Mouse (Mus musculus) limb, embryonic 14.5 days (tissue): ENCODE measurements around the gene Apol9b. TPM values are rescaled to one million over a fixed set of nuclear protein-coding genes. Genes with fewer than 3 reads are reported as not detected.

Source experiments
- ATAC-seq: fragments of 200-750 bp; cut with Nextera tagmentation; 2 replicates; pipeline ENCODE4 v1.8.0; 2017; ENCODE audit warnings: low read depth, moderate number of reproducible peaks, moderate TSS enrichment; ENCODE audit not compliant: low FRiP score
- DNase-seq: peaks from one replicate; pipeline ENCODE4 v3.0.0-alpha.2; 2015; ENCODE audit warnings: low spot score
- H3K27ac ChIP-seq: fragments of 300-500 bp; sonication (generic); replicated peaks from 2 replicates; pipeline ENCODE4 v1.5.1; 2014; ENCODE audit warnings: low read depth, mild to moderate bottlenecking, low read length, moderate library complexity, mixed read lengths
- H3K27me3 ChIP-seq: fragments of 300-500 bp; sonication (generic); 2 replicates; pipeline ENCODE4 v1.6.1; 2014; ENCODE audit warnings: low read length, mixed read lengths; ENCODE audit not compliant: control insufficient read depth, insufficient read depth
- H3K36me3 ChIP-seq: fragments of 300-500 bp; sonication (generic); 2 replicates; pipeline ENCODE4 v1.6.1; 2014; ENCODE audit warnings: mild to moderate bottlenecking, low read length, moderate library complexity, mixed read lengths; ENCODE audit not compliant: control insufficient read depth, insufficient read depth
- H3K4me1 ChIP-seq: fragments of 300-500 bp; sonication (generic); 2 replicates; pipeline ENCODE4 v1.6.1; 2014; ENCODE audit warnings: antibody characterized with exemption, low read length, mixed read lengths; ENCODE audit not compliant: control insufficient read depth, insufficient read depth
- H3K4me2 ChIP-seq: fragments of 300-500 bp; sonication (generic); replicated peaks from 2 replicates; pipeline ENCODE4 v1.6.1; 2014; ENCODE audit warnings: low read depth, mild to moderate bottlenecking, low read length, moderate library complexity; ENCODE audit not compliant: severe bottlenecking
- H3K4me3 ChIP-seq: fragments of 300-500 bp; sonication (generic); replicated peaks from 2 replicates; pipeline ENCODE4 v1.5.1; 2014; ENCODE audit warnings: low read length
- H3K9ac ChIP-seq: fragments of 300-500 bp; sonication (generic); 2 replicates; pipeline ENCODE4 v1.6.1; 2014; ENCODE audit warnings: mild to moderate bottlenecking, low read depth, low read length, moderate library complexity; ENCODE audit not compliant: severe bottlenecking
- H3K9me3 ChIP-seq: fragments of 300-500 bp; sonication (generic); 2 replicates; pipeline ENCODE4 v1.6.1; 2016; ENCODE audit warnings: low read length; ENCODE audit not compliant: control insufficient read depth
- POLR2A ChIP-seq: fragments of 200-500 bp; IDR thresholded peaks from 2 replicates; pipeline ENCODE4 v1.8.0; 2012; ENCODE audit warnings: inconsistent platforms, mild to moderate bottlenecking, moderate library complexity, borderline replicate concordance; ENCODE audit not compliant: insufficient read depth, insufficient read length; ENCODE audit errors: extremely low read depth
- WGBS: fragments of 180-500 bp; shearing (Covaris S2); extraction: QIAGEN DNeasy Blood & Tissue Kit; methylation state at CpG from one replicate; pipeline ENCODE4 v1.1.7; 2014; 5-methylcytosine and 5-hydroxymethylcytosine counted together
- polyA plus RNA-seq, 2 experiments: library from polyadenylated mRNA; depleted of rRNA in 1 of 2; stranded (reverse) in 1 of 2; unstranded in 1 of 2; fragments of >200 nt; fragmentation: Nextera tagmentation in 1 of 2; extraction: Ambion mirVana in 1 of 2; gene quantifications; 2 replicates each; pipeline versions ENCODE4 v1.2.1 to v1.2.3; 2012 to 2014

Apol9b gene
- polyA plus RNA-seq, 2 experiments = 0.09 TPM; not detected in 1

- Histone ChIP-seq H3K36me3 (peaks cover 9% of the 10 kb centered on the region), H3K4me3 (no peak overlapping the region), H3K4me2 (no peak overlapping the region), H3K27ac (no peak overlapping the region), H3K4me1 (no peaks in the 10 kb centered on the region), H3K27me3 (no peaks in the 10 kb centered on the region), H3K9ac (no peak overlapping the region), H3K9me3 (no peaks in the 10 kb centered on the region)
- no peak for TF ChIP-seq POLR2A
- WGBS = 60% methylated on average over 2 of the region's 2 CpGs
- ATAC-seq = no peak
- no peak for DNase-seq
Observed at GRCm38 (mm10) chr15:77756081-77756480, 27.2 kb downstream of the Apol9b start.

- H3K27me3 ChIP-seq = no peaks in the 10 kb centered on the region
- H3K9me3 ChIP-seq = no peaks in the 10 kb centered on the region
- peaks cover 17% of the 10 kb centered on the region for H3K36me3 ChIP-seq
- WGBS = 11% methylated on average over 9 of the region's 9 CpGs
- no peak within 1 kb of the TSS for H3K9ac ChIP-seq
- H3K4me3 ChIP-seq = no peak within 1 kb of the TSS
- no peaks in the 10 kb centered on the region for H3K4me1 ChIP-seq
- H3K4me2 ChIP-seq = no peak within 1 kb of the TSS
- H3K27ac ChIP-seq = no peak within 1 kb of the TSS
- ATAC-seq = no peak
- peak; percentile 32 for DNase-seq
- TF ChIP-seq POLR2A = no peak
Observed at GRCm38 (mm10) chr15:77756848-77757247, 28.0 kb downstream of the Apol9b start, which contains the start of gene Apol8. Apol8 (minus strand) TSS chr15:77757003.

GRCm38 (mm10) chr15:77757586-77758226 lies 28.9 kb downstream of the Apol9b start:
- no peak for TF ChIP-seq POLR2A
- DNase-seq (no peak), ATAC-seq (no peak)
- Histone ChIP-seq H3K9ac (no peak overlapping the region), H3K27me3 (no peaks in the 10 kb centered on the region), H3K36me3 (peaks cover 25% of the 10 kb centered on the region), H3K9me3 (no peaks in the 10 kb centered on the region), H3K4me3 (no peak overlapping the region), H3K4me2 (no peak overlapping the region), H3K27ac (no peak overlapping the region), H3K4me1 (no peaks in the 10 kb centered on the region)
- 81% methylated on average over 4 of the region's 4 CpGs for WGBS

- WGBS = 91% methylated on average over 12 of the region's 16 CpGs
- Histone ChIP-seq H3K4me1 (no peaks in the 10 kb centered on the region), H3K9me3 (no peaks in the 10 kb centered on the region), H3K27me3 (no peaks in the 10 kb centered on the region), H3K36me3 (peaks cover 47% of the 10 kb centered on the region), H3K4me2 (no peak overlapping the region), H3K9ac (no peak overlapping the region), H3K4me3 (no peak overlapping the region), H3K27ac (no peak overlapping the region)
- TF ChIP-seq POLR2A = no peak
- no peak for ATAC-seq
- no peak for DNase-seq
Observed at GRCm38 (mm10) chr15:77760037-77760436, 31.2 kb downstream of the Apol9b start.

GRCm38 (mm10) chr15:77761083-77761482 lies 32.2 kb downstream of the Apol9b start:
- no peak overlapping the region for H3K4me2 ChIP-seq
- no peaks in the 10 kb centered on the region for H3K4me1 ChIP-seq
- no peaks in the 10 kb centered on the region for H3K9me3 ChIP-seq
- DNase-seq = no peak
- H3K4me3 ChIP-seq = no peak overlapping the region
- no peak overlapping the region for H3K9ac ChIP-seq
- no peak overlapping the region for H3K27ac ChIP-seq
- no peak for TF ChIP-seq POLR2A
- H3K27me3 ChIP-seq = no peaks in the 10 kb centered on the region
- no peak for ATAC-seq
- peaks cover 58% of the 10 kb centered on the region for H3K36me3 ChIP-seq
- WGBS = 98% methylated on average over 7 of the region's 7 CpGs
